Mouse (Mus musculus) intestine, embryonic 16.5 days (tissue): ENCODE measurements at regions not wholly inside any gene's neighbourhood (a gene's known extent, or its start where the extent isn't known, plus 50 kb on each side); places are given as distances from the start of the nearest gene placed in this dataset.

Experiments used
- ATAC-seq: fragments of 200-750 bp; cut with Nextera tagmentation; 2 replicates; pipeline ENCODE4 v1.8.0; 2017; ENCODE audit warnings: moderate TSS enrichment, moderate library complexity
- H3K27ac ChIP-seq: fragments of 300-500 bp; sonication (generic); 2 replicates; pipeline ENCODE4 v1.5.1; 2014; ENCODE audit warnings: mild to moderate bottlenecking, low read length
- H3K27me3 ChIP-seq: fragments of 300-500 bp; sonication (generic); replicated peaks from 2 replicates; pipeline ENCODE4 v1.6.1; 2014; ENCODE audit warnings: low read length, control low read depth, mixed read lengths; ENCODE audit not compliant: control insufficient read depth, insufficient read depth
- H3K36me3 ChIP-seq: fragments of 300-500 bp; sonication (generic); 2 replicates; pipeline ENCODE4 v1.6.1; 2014; ENCODE audit warnings: low read length, control low read depth; ENCODE audit not compliant: control insufficient read depth, insufficient read depth
- H3K4me1 ChIP-seq: fragments of 300-500 bp; sonication (generic); 2 replicates; pipeline ENCODE4 v1.6.1; 2014; ENCODE audit warnings: low read length, control low read depth, mixed read lengths; ENCODE audit not compliant: control insufficient read depth, insufficient read depth
- H3K4me2 ChIP-seq: fragments of 300-500 bp; sonication (generic); 2 replicates; pipeline ENCODE4 v1.6.1; 2014; ENCODE audit warnings: low read depth, low read length, control low read depth
- H3K4me3 ChIP-seq: fragments of 300-500 bp; sonication (generic); 2 replicates; pipeline ENCODE4 v1.5.1; 2014; ENCODE audit warnings: mild to moderate bottlenecking, low read length
- H3K9ac ChIP-seq: fragments of 300-500 bp; sonication (generic); 2 replicates; pipeline ENCODE4 v1.6.1; 2014; ENCODE audit warnings: low read depth, low read length
- H3K9me3 ChIP-seq: fragments of 300-500 bp; sonication (generic); 2 replicates; pipeline ENCODE4 v1.6.1; 2016; ENCODE audit warnings: low read length, control low read depth; ENCODE audit not compliant: control insufficient read depth
- WGBS: fragments of 180-500 bp; shearing (Covaris S2); extraction: QIAGEN DNeasy Blood & Tissue Kit; methylation state at CpG from one replicate; pipeline ENCODE4 v1.1.7; 2014; 5-methylcytosine and 5-hydroxymethylcytosine counted together

DNA sequence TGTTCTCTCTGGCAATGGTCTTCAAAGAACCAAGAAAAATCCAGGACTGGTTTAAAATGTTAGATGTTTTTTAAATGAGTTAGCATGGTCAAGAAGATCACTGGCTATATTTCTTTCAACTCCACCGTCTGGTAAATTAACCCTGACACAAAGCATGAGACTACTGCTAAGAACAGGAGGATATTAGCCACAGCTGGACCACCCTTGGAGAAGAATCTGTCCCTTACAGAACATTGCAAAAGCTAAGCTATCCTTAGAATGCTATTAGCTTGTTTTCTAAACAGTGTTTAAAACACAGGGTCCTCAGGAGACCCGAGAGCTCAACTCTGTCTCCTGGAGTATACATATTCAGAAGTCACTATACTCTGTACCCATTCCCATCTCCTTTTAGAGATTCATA is 644.9 kb downstream of the Actr3 start:
- Histone ChIP-seq H3K9ac (no peak overlapping the region), H3K4me2 (no peak overlapping the region), H3K4me1 (no peaks in the 10 kb centered on the region), H3K36me3 (no peaks in the 10 kb centered on the region), H3K27ac (no peak overlapping the region), H3K27me3 (no peaks in the 10 kb centered on the region), H3K9me3 (no peaks in the 10 kb centered on the region), H3K4me3 (no peak overlapping the region)
- WGBS = 54% methylated on average over 2 of the region's 2 CpGs
- ATAC-seq = no peak

- Histone ChIP-seq H3K9me3 (no peaks in the 10 kb centered on the region), H3K9ac (no peak overlapping the region), H3K4me2 (no peak overlapping the region), H3K36me3 (no peaks in the 10 kb centered on the region), H3K27me3 (no peaks in the 10 kb centered on the region), H3K4me1 (no peaks in the 10 kb centered on the region), H3K4me3 (no peak overlapping the region), H3K27ac (no peak overlapping the region)
- WGBS = 69% methylated on average over 3 of the region's 3 CpGs
- no peak for ATAC-seq
These were observed 645.4 kb downstream of the Actr3 start for GRCm38 (mm10) chr1:124790130-124790529.

GRCm38 (mm10) chr1:124783066-124783465 is 652.5 kb downstream of the Actr3 start:
- H3K9ac ChIP-seq = no peak overlapping the region
- no peaks in the 10 kb centered on the region for H3K4me1 ChIP-seq
- no peak overlapping the region for H3K4me3 ChIP-seq
- H3K4me2 ChIP-seq = no peak overlapping the region
- H3K9me3 ChIP-seq = no peaks in the 10 kb centered on the region
- H3K27ac ChIP-seq = no peak overlapping the region
- H3K27me3 ChIP-seq = no peaks in the 10 kb centered on the region
- WGBS = 74% methylated on average over 2 of the region's 2 CpGs
- no peaks in the 10 kb centered on the region for H3K36me3 ChIP-seq
- no peak for ATAC-seq

GRCm38 (mm10) chr1:124777685-124778084 is 657.8 kb downstream of the Actr3 start:
- Histone ChIP-seq H3K9me3 (no peaks in the 10 kb centered on the region), H3K27me3 (no peaks in the 10 kb centered on the region), H3K9ac (no peak overlapping the region), H3K4me2 (no peak overlapping the region), H3K27ac (no peak overlapping the region), H3K36me3 (no peaks in the 10 kb centered on the region), H3K4me3 (no peak overlapping the region), H3K4me1 (no peaks in the 10 kb centered on the region)
- WGBS = 85% methylated on average over 2 of the region's 2 CpGs
- ATAC-seq = no peak

GRCm38 (mm10) chr1:124756721-124757120 is 678.8 kb downstream of the Actr3 start:
- H3K4me1 ChIP-seq = no peaks in the 10 kb centered on the region
- no peak overlapping the region for H3K4me2 ChIP-seq
- H3K27me3 ChIP-seq = no peaks in the 10 kb centered on the region
- H3K9ac ChIP-seq = no peak overlapping the region
- no peak for ATAC-seq
- no peaks in the 10 kb centered on the region for H3K9me3 ChIP-seq
- no peak overlapping the region for H3K4me3 ChIP-seq
- H3K36me3 ChIP-seq = no peaks in the 10 kb centered on the region
- no peak overlapping the region for H3K27ac ChIP-seq

DNA sequence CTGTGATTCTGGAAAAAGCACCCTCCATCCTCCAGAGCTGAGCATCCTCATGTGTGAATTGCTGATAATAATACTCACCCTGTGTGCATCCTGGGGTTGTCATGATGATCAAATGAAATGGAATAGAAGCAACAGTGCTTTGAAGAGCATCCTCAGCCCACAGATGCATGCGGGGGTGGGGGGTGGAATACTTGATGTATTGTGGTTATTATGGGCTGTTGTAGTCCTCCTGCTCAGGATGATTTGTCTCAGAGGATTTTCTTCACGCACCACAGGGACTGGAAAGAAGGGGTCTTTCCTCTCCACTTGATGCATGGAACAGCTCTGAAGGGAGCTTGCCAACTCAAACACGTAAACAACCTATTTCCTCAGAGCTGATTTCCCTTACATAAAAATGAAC is 694.4 kb upstream of the Dpp10 start:
- H3K4me2 ChIP-seq = no peak overlapping the region
- no peaks in the 10 kb centered on the region for H3K4me1 ChIP-seq
- no peaks in the 10 kb centered on the region for H3K27me3 ChIP-seq
- no peaks in the 10 kb centered on the region for H3K9me3 ChIP-seq
- WGBS = 67% methylated on average over 3 of the region's 3 CpGs
- no peak overlapping the region for H3K4me3 ChIP-seq
- H3K9ac ChIP-seq = no peak overlapping the region
- H3K36me3 ChIP-seq = no peaks in the 10 kb centered on the region
- no peak for ATAC-seq
- H3K27ac ChIP-seq = no peak overlapping the region

GRCm38 (mm10) chr1:124730364-124730763 is 685.0 kb upstream of the Dpp10 start:
- ATAC-seq = no peak
- Histone ChIP-seq H3K27me3 (no peaks in the 10 kb centered on the region), H3K4me1 (no peaks in the 10 kb centered on the region)

GRCm38 (mm10) chr1:124718065-124718464 is 672.7 kb upstream of the Dpp10 start:
- no peaks in the 10 kb centered on the region for H3K4me1 ChIP-seq
- no peak overlapping the region for H3K4me2 ChIP-seq
- no peak for ATAC-seq
- H3K4me3 ChIP-seq = no peak overlapping the region
- H3K9ac ChIP-seq = no peak overlapping the region
- H3K9me3 ChIP-seq = no peaks in the 10 kb centered on the region
- H3K27ac ChIP-seq = no peak overlapping the region
- H3K36me3 ChIP-seq = no peaks in the 10 kb centered on the region
- 3% methylated on average over 1 of the region's 1 CpGs for whole genome bisulfite sequencing
- no peaks in the 10 kb centered on the region for H3K27me3 ChIP-seq

More at GRCm38 (mm10) chr1:124730364-124730763, 685.0 kb upstream of the Dpp10 start:
- Histone ChIP-seq H3K36me3 (no peaks in the 10 kb centered on the region), H3K4me2 (no peak overlapping the region), H3K9me3 (no peaks in the 10 kb centered on the region), H3K4me3 (no peak overlapping the region), H3K9ac (no peak overlapping the region), H3K27ac (no peak overlapping the region)

DNA sequence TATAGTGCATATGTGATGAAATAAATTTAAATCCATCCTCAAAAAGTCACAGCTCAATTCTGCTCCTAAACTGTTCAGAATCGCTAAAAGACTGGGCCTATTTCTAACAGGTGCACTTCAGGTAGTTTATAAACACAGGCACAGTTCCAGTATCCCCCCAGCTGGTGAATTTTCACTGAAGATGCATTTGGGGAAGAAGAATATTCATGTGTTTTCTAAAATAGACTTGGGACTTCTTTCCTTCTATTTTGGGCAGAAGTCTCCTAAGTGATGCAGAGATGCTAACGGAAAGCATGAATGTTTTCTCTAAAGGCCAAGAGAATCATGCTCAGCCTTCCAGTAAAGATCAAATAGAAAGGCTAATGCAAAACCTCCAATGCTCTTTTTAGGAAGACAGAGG is 660.9 kb upstream of the Dpp10 start:
- WGBS = 85% methylated on average over 2 of the region's 2 CpGs
- no peak overlapping the region for H3K4me3 ChIP-seq
- ATAC-seq = no peak

GRCm38 (mm10) chr1:124674420-124674819 is 629.1 kb upstream of the Dpp10 start:
- no peaks in the 10 kb centered on the region for H3K27me3 ChIP-seq
- H3K27ac ChIP-seq = no peak overlapping the region
- H3K9me3 ChIP-seq = no peaks in the 10 kb centered on the region
- no peaks in the 10 kb centered on the region for H3K36me3 ChIP-seq
- no peak overlapping the region for H3K4me3 ChIP-seq
- no peak overlapping the region for H3K9ac ChIP-seq
- 35% methylated on average over 2 of the region's 2 CpGs for WGBS
- no peak for ATAC-seq
- no peaks in the 10 kb centered on the region for H3K4me1 ChIP-seq
- no peak overlapping the region for H3K4me2 ChIP-seq

More for the DNA sequence above, 660.9 kb upstream of the Dpp10 start:
- H3K4me2 ChIP-seq = no peak overlapping the region
- no peak overlapping the region for H3K9ac ChIP-seq
- H3K27ac ChIP-seq = no peak overlapping the region
- H3K27me3 ChIP-seq = no peaks in the 10 kb centered on the region
- H3K9me3 ChIP-seq = no peaks in the 10 kb centered on the region
- no peaks in the 10 kb centered on the region for H3K4me1 ChIP-seq
- no peaks in the 10 kb centered on the region for H3K36me3 ChIP-seq
